Mouse (Mus musculus): Measurements from ENCODE around the gene Ror1.

The Ror1 gene

GRCm38 (mm10) chr4:100328361-100328970 lies 232.9 kb downstream of the Ror1 start:
- no peak for DNase-seq

- DNase-seq, result no peak
Measured at GRCm38 (mm10) chr4:100335168-100335567, 239.6 kb downstream of the Ror1 start.

- no peak for DNase-seq
Measured at GRCm38 (mm10) chr4:100347791-100348190, 252.2 kb downstream of the Ror1 start.

- DNase-seq, result no peak
Measured at GRCm38 (mm10) chr4:100350106-100350795, 254.7 kb downstream of the Ror1 start.

GRCm38 (mm10) chr4:100351797-100352290 lies 256.3 kb downstream of the Ror1 start:
- DNase-seq, result no peak

- peak in 1 of 2 experiments; percentile 12 for DNase-seq
Measured at GRCm38 (mm10) chr4:100355566-100355965, 260.0 kb downstream of the Ror1 start.

GRCm38 (mm10) chr4:100357881-100358589 lies 262.4 kb downstream of the Ror1 start:
- DNase-seq, result no peak

- no peak for DNase-seq
Measured at GRCm38 (mm10) chr4:100363666-100364065, 268.1 kb downstream of the Ror1 start.

- no peak for DNase-seq
Measured at GRCm38 (mm10) chr4:100368691-100369090, 273.1 kb downstream of the Ror1 start.

- no peak for DNase-seq
Measured at GRCm38 (mm10) chr4:100369541-100370174, 274.1 kb downstream of the Ror1 start.

GRCm38 (mm10) chr4:100372806-100373205 lies 277.2 kb downstream of the Ror1 start:
- peak; percentile 55 to 62 for DNase-seq

GRCm38 (mm10) chr4:100373780-100374179 lies 278.2 kb downstream of the Ror1 start:
- DNase-seq, result no peak

- DNase-seq, result no peak
Measured at GRCm38 (mm10) chr4:100375286-100375685, 279.7 kb downstream of the Ror1 start.

- no peak for DNase-seq
Measured at GRCm38 (mm10) chr4:100376163-100376562, 280.6 kb downstream of the Ror1 start.

GRCm38 (mm10) chr4:100377231-100377630 lies 281.6 kb downstream of the Ror1 start:
- no peak for DNase-seq

- peak; percentile 56 to 63 for DNase-seq
Measured at GRCm38 (mm10) chr4:100377996-100378395, 282.4 kb downstream of the Ror1 start.

GRCm38 (mm10) chr4:100381760-100382159 lies 286.2 kb downstream of the Ror1 start:
- DNase-seq, result no peak

GRCm38 (mm10) chr4:100386272-100386988 lies 290.8 kb downstream of the Ror1 start:
- DNase-seq, result peak; percentile 49 to 50

- DNase-seq, result peak; percentile 40 to 51
Measured at GRCm38 (mm10) chr4:100390436-100390835, 294.8 kb downstream of the Ror1 start.

GRCm38 (mm10) chr4:100391021-100391420 lies 295.4 kb downstream of the Ror1 start:
- DNase-seq, result no peak

GRCm38 (mm10) chr4:100393374-100394061 lies 297.9 kb downstream of the Ror1 start:
- no peak for DNase-seq

- peak in 1 of 2 experiments; percentile 23 for DNase-seq
Measured at GRCm38 (mm10) chr4:100395407-100395806, 299.8 kb downstream of the Ror1 start.
